Mouse (Mus musculus) induced T-regulatory cell, adult 2 months (primary cell): Measurements from ENCODE around the gene Irf6.
A peak's percentile ranks its signal among the peaks of the same experiment; 100 is the strongest.

Source experiments
- DNase-seq: peaks from one replicate; pipeline ENCODE4 v3.0.0-alpha.2; 2012; ENCODE audit warnings: low read depth

Gene Irf6

GRCm38 (mm10) chr1:193152872-193153271 lies at the start of gene Irf6:
TSS of gene Irf6 (plus strand) at chr1:193153111.
- DNase-seq, result peak; percentile 80

GRCm38 (mm10) chr1:193112093-193112492 lies 40.8 kb upstream of the Irf6 start:
- DNase-seq, result no peak

GRCm38 (mm10) chr1:193122793-193123192 lies 30.1 kb upstream of the Irf6 start:
- no peak for DNase-seq

GRCm38 (mm10) chr1:193123290-193123689 lies 29.6 kb upstream of the Irf6 start:
- DNase-seq, result no peak

- no peak for DNase-seq
These were observed 27.1 kb upstream of the Irf6 start for GRCm38 (mm10) chr1:193125835-193126234.

GRCm38 (mm10) chr1:193128055-193128454 lies 24.9 kb upstream of the Irf6 start:
- DNase-seq, result no peak

- DNase-seq, result peak; percentile 29
These were observed 23.6 kb upstream of the Irf6 start for GRCm38 (mm10) chr1:193129321-193129720.

- DNase-seq, result peak; percentile 100
These were observed 23.0 kb upstream of the Irf6 start, which contains the start of gene Diexf for GRCm38 (mm10) chr1:193129786-193130455. TSS of gene Diexf (minus strand) at chr1:193130272.

DNA sequence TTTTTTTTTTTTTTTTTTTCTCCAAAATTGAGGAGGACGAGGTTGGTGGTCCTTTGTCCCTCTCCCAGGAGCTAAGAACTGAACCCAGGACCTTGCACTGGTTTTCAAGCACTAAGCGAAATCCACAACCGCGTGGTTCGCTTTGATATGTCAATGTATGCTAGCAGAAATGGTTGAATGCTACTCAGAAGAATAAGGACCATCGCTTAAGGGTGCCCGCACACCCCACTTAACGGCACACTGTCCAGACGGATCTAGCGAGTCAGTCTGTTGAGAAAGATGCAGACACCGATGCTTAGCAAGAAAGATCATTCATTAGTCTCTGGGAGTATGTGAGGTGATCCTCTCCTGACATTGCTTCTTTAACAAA lies 22.5 kb upstream of the Irf6 start:
- DNase-seq, result no peak

DNA sequence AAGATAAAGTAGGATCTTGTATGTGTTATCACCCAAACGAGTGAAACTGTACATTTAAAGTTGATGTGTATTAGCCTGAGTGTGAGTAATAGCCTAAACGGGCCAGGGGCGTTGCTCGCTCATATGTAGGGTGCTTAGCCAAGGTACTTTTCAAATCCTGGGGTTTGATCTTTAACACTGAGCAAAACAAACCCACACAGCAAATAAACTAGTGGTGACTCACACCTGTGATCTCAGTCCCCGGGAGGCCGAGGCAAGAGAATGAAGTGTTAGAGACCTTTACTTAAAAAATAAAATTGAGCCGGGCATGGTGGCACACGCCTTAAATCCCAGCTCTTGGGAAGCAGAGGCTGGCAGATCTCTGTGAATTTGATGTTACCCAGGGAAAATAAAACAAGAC lies 22.1 kb upstream of the Irf6 start:
- peak; percentile 69 for DNase-seq

GRCm38 (mm10) chr1:193131311-193131948 lies 21.5 kb upstream of the Irf6 start:
- peak; percentile 24 for DNase-seq

GRCm38 (mm10) chr1:193132385-193132784 lies 20.5 kb upstream of the Irf6 start:
- no peak for DNase-seq

DNA sequence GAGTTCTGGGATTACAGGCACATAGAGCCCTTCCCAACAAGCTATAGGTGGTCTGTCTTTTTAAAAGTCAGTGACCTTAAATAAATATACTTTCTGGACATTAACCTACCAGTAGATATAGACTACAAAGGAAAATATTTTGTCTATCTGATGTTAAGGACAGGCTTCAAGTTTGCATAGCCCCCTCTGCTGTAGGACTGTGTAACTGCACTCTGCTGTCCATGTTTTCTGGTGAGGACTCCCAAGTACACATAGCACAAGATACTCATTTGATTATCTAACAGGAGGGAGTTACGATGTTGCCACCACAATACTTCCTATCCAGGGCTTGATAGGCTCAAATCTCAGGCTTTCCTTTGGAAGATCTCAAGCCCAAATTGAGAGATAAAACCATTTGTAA lies 19.2 kb upstream of the Irf6 start:
- DNase-seq, result peak; percentile 55

DNA sequence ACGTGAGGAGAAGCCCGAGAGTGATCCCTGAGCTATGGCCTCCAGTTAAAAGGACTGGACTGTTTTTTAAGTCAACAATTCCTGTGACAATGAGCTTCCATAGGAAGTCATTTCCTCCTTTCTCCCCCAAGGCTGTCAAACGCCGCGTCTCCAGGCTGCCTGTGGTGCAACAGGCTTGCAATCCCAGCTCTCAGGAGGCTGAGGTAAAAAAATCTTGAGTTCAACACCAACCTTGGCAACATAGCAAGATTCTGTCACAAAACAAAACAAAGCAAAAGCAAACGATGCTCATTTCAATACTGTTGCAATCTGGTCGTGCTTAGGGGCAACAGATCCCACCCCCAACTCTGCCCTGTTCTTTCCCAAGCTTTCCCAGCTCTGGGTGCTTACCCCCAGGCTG lies 14.8 kb upstream of the Irf6 start:
- DNase-seq, result no peak

- peak; percentile 31 for DNase-seq
These were observed 14.2 kb upstream of the Irf6 start for GRCm38 (mm10) chr1:193138669-193139068.

- DNase-seq, result no peak
These were observed 11.8 kb upstream of the Irf6 start for GRCm38 (mm10) chr1:193141118-193141517.

- DNase-seq, result no peak
These were observed 10.3 kb upstream of the Irf6 start for GRCm38 (mm10) chr1:193142517-193143062.

DNA sequence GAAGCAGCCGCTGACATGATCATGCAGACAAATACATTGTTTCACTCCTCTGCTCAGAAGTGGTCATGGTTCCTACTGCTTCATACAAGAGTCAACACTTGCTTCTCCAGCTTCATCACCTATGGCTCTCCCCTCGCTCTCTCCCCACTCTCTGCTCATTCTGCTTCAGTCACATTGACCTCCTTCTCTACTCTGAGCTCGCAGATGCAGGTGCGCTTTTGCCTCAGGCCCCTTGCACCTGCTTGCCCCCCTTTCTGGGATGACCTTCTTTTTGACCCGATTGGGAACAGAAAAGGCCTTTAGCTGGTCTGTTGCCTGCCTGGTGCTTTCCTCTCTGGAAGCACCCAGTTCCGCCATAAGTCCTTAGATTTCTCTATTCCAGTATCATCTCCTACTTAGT lies 8.4 kb upstream of the Irf6 start:
- DNase-seq, result no peak

DNA sequence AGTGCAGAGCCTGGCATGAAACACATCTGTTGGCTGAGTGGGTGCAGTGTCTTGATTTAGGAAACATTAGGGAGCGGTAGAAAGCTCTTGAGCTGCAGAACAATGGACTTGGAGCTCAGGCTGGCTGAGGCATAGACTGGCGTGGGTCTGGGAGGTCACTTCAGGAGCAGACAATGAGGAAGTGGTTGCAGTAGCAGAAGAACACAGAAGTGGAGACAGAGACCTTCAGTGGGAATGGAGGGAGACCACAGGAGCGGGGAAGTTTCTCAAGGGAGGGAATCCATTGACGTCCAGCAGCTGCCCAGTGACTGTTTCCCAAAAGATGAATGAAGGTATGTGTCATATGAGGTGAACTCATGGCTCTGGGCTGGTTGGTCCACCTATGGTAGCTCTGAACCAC lies 7.8 kb upstream of the Irf6 start:
- no peak for DNase-seq

DNA sequence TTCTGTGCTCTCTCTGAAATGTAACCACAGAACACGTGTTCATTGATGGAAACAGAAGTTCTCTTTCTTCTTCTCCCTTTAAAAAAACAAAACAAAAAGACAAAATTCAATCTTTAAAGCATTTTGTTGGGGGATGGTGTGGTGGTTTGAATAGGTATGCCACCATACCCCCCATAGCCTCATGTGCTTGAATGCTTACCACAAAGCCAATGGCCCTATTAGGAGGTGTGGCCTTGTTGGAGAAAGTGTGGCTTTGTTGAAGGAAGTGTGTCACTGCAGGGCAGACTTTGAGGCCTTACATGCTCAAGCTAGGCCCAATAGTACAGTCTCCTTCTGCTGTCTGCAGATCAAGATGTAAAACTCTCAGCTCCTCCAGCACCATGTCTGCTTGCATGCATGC lies 6.5 kb upstream of the Irf6 start:
- no peak for DNase-seq

DNA sequence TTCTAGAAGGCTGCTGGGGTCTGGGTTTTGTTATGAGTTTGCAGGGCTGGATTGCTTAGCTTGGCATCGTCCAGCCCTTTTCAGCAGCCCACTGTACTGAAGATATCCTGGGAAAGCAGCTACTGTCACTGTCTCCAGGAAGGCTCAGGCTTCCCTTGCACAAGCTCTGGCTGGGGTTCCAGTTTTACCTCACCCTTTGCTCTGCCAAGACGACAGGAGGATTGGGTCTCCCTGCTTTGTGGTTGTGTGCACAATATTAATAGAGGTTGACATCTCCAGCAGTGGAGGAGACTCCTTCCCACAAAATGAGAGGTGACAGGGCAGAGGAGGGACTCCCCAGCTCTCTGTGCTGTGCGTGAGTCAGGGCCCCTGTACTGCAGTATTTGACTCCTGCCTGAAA lies 3.7 kb upstream of the Irf6 start:
- no peak for DNase-seq

GRCm38 (mm10) chr1:193151134-193151533 lies 1.8 kb upstream of the Irf6 start:
- DNase-seq, result no peak

DNA sequence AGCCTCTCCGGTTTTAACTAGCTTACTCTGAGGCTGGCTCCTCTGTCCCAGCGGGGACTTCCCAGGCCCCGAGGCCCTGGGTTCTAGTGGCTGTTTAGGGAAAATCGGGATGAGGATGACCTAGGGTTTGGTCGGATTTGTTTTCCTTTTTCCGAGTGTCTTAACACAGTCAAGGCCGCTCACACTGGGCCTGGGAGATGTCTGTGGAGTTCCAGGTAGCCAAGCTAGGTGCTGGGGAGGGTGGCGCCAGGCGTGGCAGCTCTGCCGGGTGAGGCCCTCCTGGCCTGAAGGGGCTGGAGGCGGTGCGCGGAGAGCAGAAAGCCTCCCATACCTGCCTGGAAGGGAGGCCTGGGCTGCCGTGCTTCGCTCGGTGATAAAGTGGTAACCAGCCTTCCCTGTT lies 650 bp downstream of the Irf6 start:
- no peak for DNase-seq
